Mouse (Mus musculus): ENCODE data around the gene Gm20388.

The Gm20388 gene

DNA sequence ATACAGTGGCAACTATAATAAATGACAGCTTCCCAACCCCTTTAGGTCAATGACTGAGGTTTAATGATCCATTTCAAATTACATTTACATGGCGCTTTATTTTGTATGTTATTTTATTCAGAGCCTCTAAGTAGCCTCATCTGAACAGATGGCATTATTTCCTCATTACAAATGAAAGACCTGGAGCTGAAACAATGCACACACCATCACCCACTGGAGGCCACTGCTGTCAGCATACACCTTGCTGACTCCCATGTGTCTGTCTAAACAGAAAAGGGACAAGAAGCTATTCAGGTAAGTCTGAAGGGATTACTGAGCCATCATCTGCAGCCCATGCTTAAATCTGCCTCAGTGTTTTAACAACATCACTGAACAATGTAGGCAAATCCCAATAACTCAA, 3024.5 kb downstream of the Gm20388 start:
- no peak for DNase-seq

GRCm38 (mm10) chr8:122935912-122936311, 3025.3 kb downstream of the Gm20388 start:
- no peak for DNase-seq

GRCm38 (mm10) chr8:122937545-122938053, 3027.0 kb downstream of the Gm20388 start:
- no peak for DNase-seq

DNA sequence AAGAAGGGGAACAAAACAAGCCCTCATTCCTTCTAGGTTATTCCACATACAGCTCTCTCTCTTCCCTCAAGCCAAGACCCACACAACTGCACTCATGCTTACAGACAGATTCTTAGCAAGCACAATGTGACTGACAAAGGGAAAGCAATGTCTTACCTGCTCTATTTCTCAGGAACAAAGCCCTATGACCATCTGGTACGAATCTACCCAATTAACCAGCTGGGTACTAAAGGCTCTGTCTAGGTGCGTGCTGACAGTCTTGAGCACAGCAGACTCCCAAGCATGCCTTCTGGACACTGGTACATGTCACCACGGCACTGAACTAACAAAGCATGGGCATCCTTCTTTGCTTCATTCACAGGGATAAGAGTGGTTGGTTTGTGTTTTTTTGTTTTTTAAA, 3027.5 kb downstream of the Gm20388 start:
- no peak for DNase-seq

- peak; percentile 47 for DNase-seq
These were observed 3027.9 kb downstream of the Gm20388 start for GRCm38 (mm10) chr8:122938591-122938990.

- DNase-seq = no peak
These were observed 3032.4 kb downstream of the Gm20388 start for GRCm38 (mm10) chr8:122942803-122943713.

DNA sequence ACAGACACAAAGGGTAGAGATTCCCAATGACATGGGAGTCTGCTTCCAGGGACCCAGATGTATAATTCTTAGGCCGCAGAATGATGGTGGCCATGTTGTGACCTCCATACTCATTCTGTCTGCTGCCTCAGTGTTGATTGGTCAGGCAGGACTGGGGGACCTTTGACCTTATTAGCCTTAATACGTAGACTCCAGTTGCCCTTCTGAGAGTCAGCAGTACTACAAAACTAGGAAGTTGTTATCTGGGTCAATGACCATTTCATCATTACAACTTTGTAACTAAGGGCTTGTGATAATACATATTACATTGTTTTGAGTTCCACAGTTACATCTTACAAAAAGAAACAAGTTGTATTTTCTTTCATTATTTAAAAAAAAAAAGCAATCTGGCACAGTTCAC, 3035.1 kb downstream of the Gm20388 start:
- no peak for DNase-seq

DNA sequence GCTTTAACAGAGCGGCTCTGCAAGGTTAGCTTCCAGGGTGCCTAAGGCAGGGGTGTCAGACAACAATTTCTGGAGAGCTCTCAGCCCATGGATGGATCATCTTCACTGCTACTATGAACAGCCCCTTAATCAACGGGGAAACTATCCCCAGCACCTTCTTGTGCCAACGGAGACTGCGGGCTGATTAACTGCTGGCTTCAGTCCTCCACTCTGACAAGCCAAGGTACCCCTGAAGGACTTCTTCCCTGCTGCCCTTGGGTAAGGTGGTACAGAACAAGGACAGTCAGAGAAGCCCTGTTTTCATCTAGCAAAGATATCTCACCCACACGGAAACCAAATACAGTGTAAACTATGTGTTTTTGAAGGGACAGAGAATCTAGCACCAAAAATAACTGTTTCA, 3039.1 kb downstream of the Gm20388 start:
- DNase-seq = no peak

GRCm38 (mm10) chr8:122951456-122951855, 3040.8 kb downstream of the Gm20388 start:
- no peak for DNase-seq

GRCm38 (mm10) chr8:122953028-122953427, 3042.4 kb downstream of the Gm20388 start:
- DNase-seq = no peak

DNA sequence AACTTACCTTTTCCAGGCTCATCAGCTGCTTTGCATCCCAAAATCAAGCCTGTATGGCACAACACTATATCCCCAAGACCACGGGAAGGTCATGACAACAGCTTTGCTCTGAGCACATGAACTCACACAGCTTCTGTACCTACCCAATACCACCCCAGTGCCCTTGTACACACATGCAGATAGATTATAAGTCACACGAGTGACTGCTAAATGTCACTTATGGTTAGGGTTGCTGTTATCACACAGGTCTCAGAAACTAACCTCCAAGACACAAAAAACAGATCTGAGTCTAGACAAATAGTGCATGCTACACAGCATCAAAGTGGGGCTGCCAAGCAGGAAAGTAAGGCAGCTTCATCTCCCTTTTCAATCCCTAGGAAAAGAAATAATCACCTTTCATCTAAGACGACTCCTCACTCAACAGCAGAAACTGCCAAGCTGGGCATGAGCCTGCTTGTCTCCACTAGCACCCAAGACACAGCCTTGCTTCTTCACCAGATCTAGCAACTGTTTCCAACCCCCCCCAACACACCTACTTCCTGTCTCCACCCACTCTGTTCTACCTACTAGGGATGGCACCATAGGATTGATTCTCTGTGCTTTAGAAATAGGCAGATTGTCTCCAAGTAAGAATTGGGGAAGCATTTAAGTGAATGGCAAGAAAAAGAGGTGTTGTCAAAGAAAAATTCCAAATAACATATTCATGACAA, 3043.6 kb downstream of the Gm20388 start:
- DNase-seq = no peak

- DNase-seq = no peak
These were observed 3044.6 kb downstream of the Gm20388 start for GRCm38 (mm10) chr8:122955195-122955594.

DNA sequence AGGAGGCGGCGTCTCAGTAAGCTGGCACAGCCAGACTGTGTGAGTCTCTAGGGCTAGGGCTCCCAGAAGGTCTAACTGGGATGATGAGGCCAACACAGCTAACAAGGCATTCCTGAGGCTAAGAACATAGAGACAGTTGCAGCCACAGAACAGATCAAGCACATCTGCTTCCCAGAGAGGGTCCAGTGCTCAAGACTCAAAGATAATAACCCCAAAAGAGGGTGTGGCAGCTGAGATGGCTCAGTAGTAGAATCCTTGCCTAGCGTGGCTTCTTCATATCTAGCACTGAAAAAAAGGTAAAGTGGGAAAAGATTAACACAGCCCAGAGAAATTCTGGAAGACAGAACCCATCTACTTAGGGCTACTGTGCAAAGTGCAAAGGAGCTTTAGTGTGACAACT, 3045.4 kb downstream of the Gm20388 start:
- no peak for DNase-seq

- DNase-seq = no peak
These were observed 3049.7 kb downstream of the Gm20388 start for GRCm38 (mm10) chr8:122960323-122960722.

- DNase-seq = no peak
These were observed 3050.3 kb downstream of the Gm20388 start for GRCm38 (mm10) chr8:122960932-122961331.

DNA sequence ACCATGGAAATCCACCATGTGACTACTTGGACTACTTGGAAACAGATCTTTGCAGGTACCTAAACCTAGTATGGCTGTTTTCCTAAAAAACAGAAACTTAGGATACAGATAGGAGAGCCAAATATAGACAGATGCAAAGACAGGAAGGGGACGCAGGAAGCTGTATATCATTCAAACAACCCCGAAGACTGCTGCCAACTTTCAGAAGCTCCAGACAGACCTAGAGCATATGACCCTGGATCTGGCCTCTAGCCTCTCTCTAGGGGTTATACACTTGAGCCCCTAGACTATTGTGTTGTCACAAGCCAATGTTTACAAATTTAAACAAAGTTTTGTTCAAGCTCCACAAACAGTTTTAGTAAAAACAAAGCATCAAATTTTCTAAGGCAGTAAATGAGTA, 3050.8 kb downstream of the Gm20388 start:
- peak; percentile 54 for DNase-seq

DNA sequence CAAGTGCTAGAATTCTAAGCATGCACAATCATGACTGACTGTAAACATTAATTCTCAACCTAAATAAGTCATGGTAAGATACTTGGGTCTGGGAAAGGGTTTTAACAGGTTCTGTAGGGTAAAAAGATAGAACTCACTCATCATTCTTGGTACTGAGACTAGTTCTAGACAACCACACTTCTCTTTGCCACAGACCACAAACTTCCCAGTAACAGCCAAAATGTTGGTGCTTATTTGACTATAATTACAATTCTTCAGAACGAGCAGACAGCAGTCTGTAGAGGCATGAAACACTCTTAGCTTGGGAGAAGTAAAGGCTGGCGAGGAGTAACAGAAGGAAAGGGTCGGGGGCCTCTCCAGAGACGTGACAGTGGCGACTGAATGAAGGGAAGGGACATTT, 3051.4 kb downstream of the Gm20388 start:
- no peak for DNase-seq

DNA sequence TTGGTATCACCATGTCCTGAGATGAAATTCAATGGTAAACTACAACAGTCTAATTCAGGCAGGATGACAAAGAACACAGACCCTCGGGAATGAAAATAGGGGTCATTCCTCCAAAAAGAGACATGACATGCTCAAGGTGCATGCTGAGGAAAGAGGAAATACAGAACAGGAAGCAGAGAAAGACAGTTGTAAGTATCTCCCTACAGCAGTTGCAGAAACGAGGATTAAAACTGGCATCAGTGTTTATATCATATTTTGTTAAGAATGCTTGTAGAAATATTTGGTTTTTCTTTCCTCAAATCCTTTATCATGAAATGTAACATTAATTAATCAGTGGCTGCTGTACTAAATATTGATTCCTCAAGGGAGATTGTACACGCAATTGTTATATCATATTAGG, 3056.0 kb downstream of the Gm20388 start:
- no peak for DNase-seq

DNA sequence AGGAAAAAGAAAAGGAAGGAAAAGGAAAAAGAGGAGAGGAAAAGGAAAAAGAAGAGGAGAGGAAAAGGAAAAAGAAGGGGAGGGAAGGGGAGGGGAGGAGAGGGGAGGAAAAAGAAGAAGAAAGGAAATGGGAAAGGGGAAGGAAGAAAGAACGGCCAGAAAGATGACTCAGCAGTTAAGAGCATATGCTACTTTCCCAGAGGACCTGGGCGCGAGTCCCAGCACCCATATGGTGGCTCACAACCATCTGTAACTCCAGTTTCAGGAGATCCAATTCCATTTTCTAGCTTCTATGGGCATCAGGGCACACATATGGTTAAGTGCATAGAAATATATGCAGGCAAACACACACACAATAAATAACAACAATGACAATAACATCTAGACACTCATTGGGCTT, 3057.5 kb downstream of the Gm20388 start:
- DNase-seq = no peak

DNA sequence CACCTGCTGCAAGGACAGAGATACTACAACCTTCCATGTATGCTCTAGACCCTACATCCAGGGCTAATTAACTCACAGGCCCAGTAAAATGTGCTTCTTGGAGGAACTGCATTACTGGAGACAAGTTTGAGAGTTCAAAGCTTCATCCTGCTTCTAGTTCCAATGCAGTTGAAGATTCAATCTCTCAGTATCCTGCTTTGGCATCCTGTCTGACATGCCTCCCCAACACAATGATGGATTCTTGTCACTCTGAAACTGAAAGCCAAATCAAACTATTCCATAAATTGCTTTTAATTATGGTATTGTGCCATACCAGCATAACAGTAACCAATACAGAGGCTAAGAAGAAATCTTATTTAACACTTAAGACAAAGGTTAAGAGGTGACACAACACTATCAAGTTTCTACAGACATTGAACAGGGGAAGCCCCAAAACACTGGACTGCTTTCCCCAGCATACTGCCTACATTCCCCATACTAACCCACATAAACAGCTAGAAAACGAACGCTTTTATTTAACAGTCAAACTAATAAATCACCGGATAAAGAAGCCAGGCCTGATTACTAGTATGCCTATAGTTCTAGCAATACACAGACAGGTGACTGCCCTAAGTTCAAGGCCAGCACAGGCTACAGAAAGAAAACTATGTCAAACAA, 3059.5 kb downstream of the Gm20388 start:
- DNase-seq = no peak

DNA sequence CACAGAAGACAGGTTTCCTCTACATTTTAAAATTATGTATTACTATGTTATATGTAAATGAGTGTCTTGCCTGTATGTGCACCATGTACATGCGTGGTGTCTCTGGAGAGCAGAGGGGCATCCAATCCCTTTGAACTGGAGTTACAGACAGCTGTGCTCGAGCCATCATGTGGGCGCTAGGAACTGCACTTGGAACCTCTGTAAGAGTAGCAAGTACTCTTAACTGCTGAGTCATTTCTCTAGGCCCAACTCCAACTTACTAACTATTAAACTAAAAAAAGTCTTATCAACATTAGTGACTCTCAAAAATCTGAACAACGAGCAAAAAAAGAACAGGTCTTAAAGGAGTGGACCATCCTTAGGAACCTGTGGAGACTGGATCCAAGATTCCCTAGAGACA, 3065.4 kb downstream of the Gm20388 start:
- no peak for DNase-seq

DNA sequence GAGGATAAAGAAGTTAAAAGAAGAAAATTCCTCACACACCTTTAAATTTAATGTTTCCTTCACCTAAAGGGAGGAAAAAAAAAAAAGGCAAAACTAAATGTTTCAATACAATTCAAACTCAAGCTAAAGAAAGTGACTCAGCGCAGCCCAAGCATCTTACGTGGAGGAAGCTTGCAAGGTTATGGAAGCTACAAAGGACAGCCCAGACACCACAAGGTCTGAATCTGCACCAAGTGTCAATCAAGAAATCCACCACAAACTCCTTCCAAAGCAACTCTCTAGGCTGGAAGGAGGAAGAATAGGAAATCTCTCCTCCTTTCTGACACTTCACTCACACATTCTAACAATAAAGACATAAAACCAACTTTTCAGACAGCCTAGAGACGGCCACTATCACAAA, 3068.8 kb downstream of the Gm20388 start:
- DNase-seq = no peak

- DNase-seq = no peak
These were observed 3069.3 kb downstream of the Gm20388 start for GRCm38 (mm10) chr8:122979865-122980509.
